Mouse (Mus musculus): ENCODE data around the gene Insyn1.

Gene Insyn1

GRCm38 (mm10) chr9:58534766-58535165 is 46.4 kb downstream of the Insyn1 start:
- no peak for DNase-seq (ENCODE audit: low spot score in 2 of 2)

- DNase-seq (ENCODE audit: low spot score in 2 of 2), result no peak
Measured at GRCm38 (mm10) chr9:58535447-58536134, 47.2 kb downstream of the Insyn1 start.

- no peak for DNase-seq (ENCODE audit: low spot score in 2 of 2)
Measured at GRCm38 (mm10) chr9:58537774-58538173, 49.4 kb downstream of the Insyn1 start.

GRCm38 (mm10) chr9:58539886-58540285 is 51.5 kb downstream of the Insyn1 start:
- DNase-seq (ENCODE audit: low spot score in 2 of 2), result no peak

GRCm38 (mm10) chr9:58541895-58542338 is 53.5 kb downstream of the Insyn1 start:
- DNase-seq (ENCODE audit: low spot score in 2 of 2), result peak; percentile 72 to 77

GRCm38 (mm10) chr9:58544879-58545324 is 56.5 kb downstream of the Insyn1 start:
- DNase-seq (ENCODE audit: low spot score in 2 of 2), result no peak

GRCm38 (mm10) chr9:58545428-58545827 is 57.0 kb downstream of the Insyn1 start:
- no peak for DNase-seq (ENCODE audit: low spot score in 2 of 2)

GRCm38 (mm10) chr9:58546630-58547360 is 58.4 kb downstream of the Insyn1 start:
- no peak for DNase-seq (ENCODE audit: low spot score in 2 of 2)

GRCm38 (mm10) chr9:58548897-58549296 is 60.5 kb downstream of the Insyn1 start:
- DNase-seq (ENCODE audit: low spot score in 2 of 2), result no peak
